Mouse (Mus musculus): ENCODE measurements around the gene Scaf8. TPM values are rescaled to one million over a fixed set of nuclear protein-coding genes. Genes with fewer than 3 reads are reported as not detected.
"Not testable (repeated sequence)": the region's sequence is repeated elsewhere in the genome, so short reads cannot be mapped to it uniquely, and the experiment has no call there.

The Scaf8 gene
- polyA plus RNA-seq, 1 experiment: 52.7 TPM

- Histone ChIP-seq H3K27me3 (ENCODE audit: control insufficient read depth, insufficient read depth, low read length) (no peaks in the 10 kb centered on the region), H3K4me1 (replicated peaks; ENCODE audit: control insufficient read depth, insufficient read depth, low read length) (peaks cover 9% of the 10 kb centered on the region), H3K36me3 (ENCODE audit: control insufficient read depth, insufficient read depth, low read length) (no peaks in the 10 kb centered on the region), H3K4me3 (ENCODE audit: control insufficient read depth, insufficient read depth, low read length) (no peak overlapping the region), H3K27ac (ENCODE audit: control insufficient read depth, insufficient read depth, low read length) (no peak overlapping the region)
- DNase-seq: no peak
- 96% methylated on average over 6 of the region's 6 CpGs for WGBS
- TF ChIP-seq POLR2A (IDR thresholded peaks at IDR 0.05; ENCODE audit: control insufficient read depth, extremely low read depth, insufficient read depth, low read length, poor library complexity) (no peak), CTCF (IDR thresholded peaks at IDR 0.05; ENCODE audit: borderline replicate concordance, control insufficient read depth, extremely low read depth, insufficient read depth, low read length, poor library complexity) (no peak)
These were observed 10.4 kb upstream of the Scaf8 start for GRCm38 (mm10) chr17:3104154-3104931.

DNA sequence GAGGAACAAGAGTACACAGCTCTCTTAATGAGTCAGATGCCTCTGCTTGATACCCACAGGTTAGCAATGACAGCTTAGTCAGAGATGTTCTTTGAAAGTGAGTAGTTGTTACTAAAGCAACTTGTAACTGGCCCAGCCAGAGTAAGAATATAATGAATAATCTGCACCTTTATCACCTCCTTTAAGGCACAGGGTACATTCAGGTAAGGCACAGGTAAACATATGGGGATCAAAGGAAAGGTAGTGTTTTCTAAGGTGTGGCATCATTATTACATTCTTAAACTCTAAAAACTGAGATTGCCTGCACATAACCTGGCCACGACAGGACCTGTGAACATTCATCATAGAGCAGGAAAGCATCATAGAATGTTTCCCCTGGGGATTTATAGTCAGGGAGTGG is 9.8 kb upstream of the Scaf8 start:
- TF ChIP-seq CTCF (IDR thresholded peaks at IDR 0.05; ENCODE audit: borderline replicate concordance, control insufficient read depth, extremely low read depth, insufficient read depth, low read length, poor library complexity): no peak
- TF ChIP-seq POLR2A (IDR thresholded peaks at IDR 0.05; ENCODE audit: control insufficient read depth, extremely low read depth, insufficient read depth, low read length, poor library complexity): no peak
- Histone ChIP-seq H3K27ac (ENCODE audit: control insufficient read depth, insufficient read depth, low read length) (no peak overlapping the region), H3K36me3 (ENCODE audit: control insufficient read depth, insufficient read depth, low read length) (no peaks in the 10 kb centered on the region), H3K4me3 (ENCODE audit: control insufficient read depth, insufficient read depth, low read length) (no peak overlapping the region), H3K4me1 (replicated peaks; ENCODE audit: control insufficient read depth, insufficient read depth, low read length) (peaks cover 9% of the 10 kb centered on the region), H3K27me3 (ENCODE audit: control insufficient read depth, insufficient read depth, low read length) (no peaks in the 10 kb centered on the region)
- no peak for DNase-seq
- WGBS: 97% methylated on average over 1 of the region's 1 CpGs

DNA sequence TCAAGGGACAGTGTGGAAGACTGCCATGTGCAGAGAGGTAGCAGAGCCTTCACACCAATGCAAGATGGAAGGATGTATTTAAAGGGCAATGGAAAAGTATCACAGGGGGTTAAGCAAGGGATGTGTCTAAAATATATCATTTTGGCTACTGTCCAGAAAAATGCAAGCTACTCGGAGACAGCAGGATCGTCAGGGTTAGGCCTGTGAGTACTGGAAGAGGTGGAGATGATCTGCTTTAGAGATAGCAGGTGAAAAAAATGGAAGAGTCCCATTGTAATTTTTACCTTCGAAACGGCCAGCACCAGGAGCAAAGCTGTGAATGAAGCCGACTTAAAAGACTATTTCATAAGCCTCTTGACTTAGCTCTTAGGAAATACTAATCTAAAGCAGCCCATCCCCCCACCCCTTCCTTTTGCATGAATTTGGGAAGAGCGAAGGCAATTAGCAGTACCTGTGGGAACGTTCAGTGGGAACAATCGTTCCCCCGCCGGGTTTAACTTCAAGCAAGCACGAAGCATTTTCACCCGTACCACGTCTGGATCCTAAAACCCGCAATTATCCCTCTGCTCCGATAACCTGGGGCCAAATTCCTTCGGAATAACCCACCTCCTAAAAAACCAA is 925 bp upstream of the Scaf8 start:
- TF ChIP-seq CTCF (IDR thresholded peaks at IDR 0.05; ENCODE audit: borderline replicate concordance, control insufficient read depth, extremely low read depth, insufficient read depth, low read length, poor library complexity) (no peak), POLR2A (IDR thresholded peaks at IDR 0.05; ENCODE audit: control insufficient read depth, extremely low read depth, insufficient read depth, low read length, poor library complexity) (no peak)
- 2% methylated on average over 16 of the region's 16 CpGs for WGBS
- no peak for DNase-seq

GRCm38 (mm10) chr17:3114358-3114719 is 433 bp upstream of the Scaf8 start:
- H3K4me1 ChIP-seq (replicated peaks; ENCODE audit: control insufficient read depth, insufficient read depth, low read length): 0 out of 2 replicates have a peak, but pooled peaks cover 3% of the 10 kb centered on the region
- no peaks in the 10 kb centered on the region for H3K36me3 ChIP-seq (ENCODE audit: control insufficient read depth, insufficient read depth, low read length)
- no peak for DNase-seq
- WGBS: under 1% methylated on average over 31 of the region's 31 CpGs
- H3K27me3 ChIP-seq (ENCODE audit: control insufficient read depth, insufficient read depth, low read length): no peaks in the 10 kb centered on the region
- H3K27ac ChIP-seq (ENCODE audit: control insufficient read depth, insufficient read depth, low read length): peak overlapping the region; percentile 90
- no peak for TF ChIP-seq POLR2A (IDR thresholded peaks at IDR 0.05; ENCODE audit: control insufficient read depth, extremely low read depth, insufficient read depth, low read length, poor library complexity)
- no peak for TF ChIP-seq CTCF (IDR thresholded peaks at IDR 0.05; ENCODE audit: borderline replicate concordance, control insufficient read depth, extremely low read depth, insufficient read depth, low read length, poor library complexity)
- H3K4me3 ChIP-seq (ENCODE audit: control insufficient read depth, insufficient read depth, low read length): peak overlapping the region; percentile 76

More for the DNA sequence above, 925 bp upstream of the Scaf8 start:
- H3K4me3 ChIP-seq (ENCODE audit: control insufficient read depth, insufficient read depth, low read length): peak overlapping the region; percentile 76
- 0 out of 2 replicates have a peak, but pooled peaks cover 3% of the 10 kb centered on the region for H3K4me1 ChIP-seq (replicated peaks; ENCODE audit: control insufficient read depth, insufficient read depth, low read length)
- H3K27ac ChIP-seq (ENCODE audit: control insufficient read depth, insufficient read depth, low read length): peak overlapping the region; percentile 90
- no peaks in the 10 kb centered on the region for H3K27me3 ChIP-seq (ENCODE audit: control insufficient read depth, insufficient read depth, low read length)
- H3K36me3 ChIP-seq (ENCODE audit: control insufficient read depth, insufficient read depth, low read length): no peaks in the 10 kb centered on the region

DNA sequence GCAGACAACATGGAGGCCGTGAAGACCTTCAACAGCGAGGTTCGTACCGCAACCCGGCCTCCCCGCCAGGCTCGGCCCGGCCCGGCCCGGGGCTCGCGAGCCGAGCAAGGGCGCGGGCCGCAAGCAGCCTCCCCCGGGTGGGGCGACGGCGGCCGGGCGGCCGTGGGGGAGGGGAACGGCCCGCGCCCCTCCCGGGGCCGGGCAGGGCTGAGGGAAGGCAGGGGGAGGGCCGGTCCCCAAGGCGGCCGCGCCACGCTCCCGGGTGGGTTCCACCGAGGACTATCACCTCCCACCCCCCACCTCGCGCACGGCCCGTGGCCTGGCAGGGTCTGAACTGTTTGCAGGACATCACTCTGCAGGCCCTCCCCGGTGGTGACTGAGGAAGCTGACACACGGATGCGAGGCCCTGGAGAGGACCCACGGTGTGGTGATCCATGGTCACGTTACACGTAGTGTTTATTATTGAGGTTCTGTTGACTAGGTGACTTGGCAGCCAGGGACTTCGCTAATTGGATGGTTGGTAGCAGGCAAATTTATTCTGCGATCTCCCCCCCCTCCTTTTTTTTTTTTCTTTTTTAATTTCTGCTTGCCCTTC is 705 bp downstream of the Scaf8 start:
- Histone ChIP-seq H3K4me1 (replicated peaks; ENCODE audit: control insufficient read depth, insufficient read depth, low read length) (0 out of 2 replicates have a peak, but pooled peaks cover 3% of the 10 kb centered on the region), H3K27ac (ENCODE audit: control insufficient read depth, insufficient read depth, low read length) (peak overlapping the region; percentile 83), H3K4me3 (ENCODE audit: control insufficient read depth, insufficient read depth, low read length) (peak overlapping the region; percentile 76), H3K27me3 (ENCODE audit: control insufficient read depth, insufficient read depth, low read length) (no peaks in the 10 kb centered on the region), H3K36me3 (ENCODE audit: control insufficient read depth, insufficient read depth, low read length) (no peaks in the 10 kb centered on the region)
- under 1% methylated on average over 47 of the region's 47 CpGs for WGBS
- DNase-seq: peak; percentile 63
- no peak for TF ChIP-seq POLR2A (IDR thresholded peaks at IDR 0.05; ENCODE audit: control insufficient read depth, extremely low read depth, insufficient read depth, low read length, poor library complexity)
- no peak for TF ChIP-seq CTCF (IDR thresholded peaks at IDR 0.05; ENCODE audit: borderline replicate concordance, control insufficient read depth, extremely low read depth, insufficient read depth, low read length, poor library complexity)

GRCm38 (mm10) chr17:3120949-3121348 is 6.2 kb downstream of the Scaf8 start:
- H3K27me3 ChIP-seq (ENCODE audit: control insufficient read depth, insufficient read depth, low read length); H3K4me3 ChIP-seq (ENCODE audit: control insufficient read depth, insufficient read depth, low read length); H3K4me1 ChIP-seq (replicated peaks; ENCODE audit: control insufficient read depth, insufficient read depth, low read length); DNase-seq; H3K27ac ChIP-seq (ENCODE audit: control insufficient read depth, insufficient read depth, low read length); H3K36me3 ChIP-seq (ENCODE audit: control insufficient read depth, insufficient read depth, low read length): not testable (repeated sequence)
- WGBS: 93% methylated on average over 8 of the region's 8 CpGs

DNA sequence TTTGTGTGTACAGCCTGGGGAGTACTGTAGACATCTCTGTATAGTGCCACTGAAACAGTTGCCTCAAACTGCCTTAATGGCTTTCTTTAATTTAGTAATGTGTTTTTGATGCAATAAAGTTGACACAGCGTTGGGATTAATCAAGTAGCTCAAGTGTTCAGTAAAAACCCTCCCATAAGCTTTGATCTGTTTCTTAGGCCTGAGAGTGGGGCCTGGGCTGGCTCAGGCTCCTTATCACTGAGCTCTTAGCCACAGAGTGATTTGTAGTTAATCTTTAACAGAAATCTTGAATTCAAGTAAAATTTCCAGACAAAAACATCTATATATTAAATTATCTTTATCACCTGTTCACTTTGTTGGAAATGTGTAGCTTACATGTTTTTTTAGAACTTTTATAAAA is 8.8 kb downstream of the Scaf8 start:
- not testable (repeated sequence) for H3K27me3 ChIP-seq (ENCODE audit: control insufficient read depth, insufficient read depth, low read length); H3K36me3 ChIP-seq (ENCODE audit: control insufficient read depth, insufficient read depth, low read length); H3K4me3 ChIP-seq (ENCODE audit: control insufficient read depth, insufficient read depth, low read length); H3K27ac ChIP-seq (ENCODE audit: control insufficient read depth, insufficient read depth, low read length); DNase-seq; H3K4me1 ChIP-seq (replicated peaks; ENCODE audit: control insufficient read depth, insufficient read depth, low read length)
- WGBS: 74% methylated on average over 1 of the region's 1 CpGs
